Mouse (Mus musculus): ENCODE data around the gene Vmn2r96.
"Not testable (repeated sequence)": the region's sequence is repeated elsewhere in the genome, so short reads cannot be mapped to it uniquely, and the experiment has no call there.

GRCm38 (mm10) chr17:18558212-18559158, 14.5 kb upstream of the Vmn2r96 start:
- peak; percentile 42 to 43; a peak in 2 of 4 replicates for TF ChIP-seq EP300 (IDR thresholded peaks at IDR 0.05; ENCODE audit: low read depth in 1 of 2, low read length in 2 of 2)
- TF ChIP-seq CTCF (IDR thresholded peaks at IDR 0.05 in 2 of 3, conservative IDR thresholded peaks at IDR 0.05 in 1 of 3; ENCODE audit: control insufficient read depth in 1 of 3, insufficient read depth in 1 of 3, low read depth in 2 of 3, low read length in 3 of 3, poor library complexity in 1 of 3, severe bottlenecking in 1 of 3); POLR2A (IDR thresholded peaks at IDR 0.05; ENCODE audit: control insufficient read depth in 1 of 2, insufficient read depth in 1 of 2, low read depth in 1 of 2, low read length in 2 of 2, poor library complexity in 1 of 2); HCFC1 (IDR thresholded peaks at IDR 0.05; ENCODE audit: low read depth, low read length); JUND (IDR thresholded peaks at IDR 0.05; ENCODE audit: low read depth, low read length); USF1 (IDR thresholded peaks at IDR 0.05; ENCODE audit: low read depth, low read length); MAFK (IDR thresholded peaks at IDR 0.05; ENCODE audit: borderline replicate concordance, low read depth, low read length); CHD2 (IDR thresholded peaks at IDR 0.05; ENCODE audit: low read length); NRF1 (IDR thresholded peaks at IDR 0.05; ENCODE audit: insufficient read depth, low read depth, low read length, poor library complexity, severe bottlenecking); RAD21 (IDR thresholded peaks at IDR 0.05; ENCODE audit: low read depth, low read length); ZMIZ1 (IDR thresholded peaks at IDR 0.05; ENCODE audit: low read depth, low read length); MEF2A (IDR thresholded peaks at IDR 0.05; ENCODE audit: extremely low read depth, insufficient replicate concordance, low read depth, low read length, poor library complexity, severe bottlenecking): not testable (repeated sequence)
- TF ChIP-seq TAL1 (IDR thresholded peaks at IDR 0.05; ENCODE audit: low read length) = peak; percentile 40
